Mouse (Mus musculus) intestine, embryonic 14.5 days (tissue): ENCODE measurements around the gene Esrrg. TPM values are rescaled to one million over a fixed set of nuclear protein-coding genes. Genes with fewer than 3 reads are reported as not detected.

ENCODE experiments used
- ATAC-seq: fragments of 200-750 bp; cut with Nextera tagmentation; replicated peaks from 2 replicates; pipeline ENCODE4 v1.8.0; 2017; ENCODE audit warnings: low read depth, moderate number of reproducible peaks, moderate TSS enrichment, moderate library complexity; ENCODE audit not compliant: low FRiP score, low TSS enrichment
- DNase-seq: peaks from one replicate; pipeline ENCODE4 v3.0.0-alpha.2; 2018; ENCODE audit warnings: low spot score
- H3K27ac ChIP-seq: fragments of 300-500 bp; sonication (generic); 2 replicates; pipeline ENCODE4 v1.5.1; 2014; ENCODE audit warnings: low read depth, mild to moderate bottlenecking, control low read depth
- H3K27me3 ChIP-seq: fragments of 300-500 bp; sonication (generic); replicated peaks from 2 replicates; pipeline ENCODE4 v1.6.1; 2014; ENCODE audit warnings: low read length, control low read depth; ENCODE audit not compliant: control insufficient read depth, insufficient read depth
- H3K36me3 ChIP-seq: fragments of 300-500 bp; sonication (generic); 2 replicates; pipeline ENCODE4 v1.6.1; 2014; ENCODE audit warnings: low read length, control low read depth; ENCODE audit not compliant: control insufficient read depth, insufficient read depth
- H3K4me1 ChIP-seq: fragments of 300-500 bp; sonication (generic); replicated peaks from 2 replicates; pipeline ENCODE4 v1.6.1; 2014; ENCODE audit warnings: low read length, control low read depth, mixed read lengths; ENCODE audit not compliant: control insufficient read depth, insufficient read depth
- H3K4me2 ChIP-seq: fragments of 300-500 bp; sonication (generic); 2 replicates; pipeline ENCODE4 v1.6.1; 2014; ENCODE audit warnings: low read length
- H3K4me3 ChIP-seq: fragments of 300-500 bp; sonication (generic); 2 replicates; pipeline ENCODE4 v1.5.1; 2014; ENCODE audit warnings: low read depth, low read length, control low read depth, mixed read lengths
- H3K9ac ChIP-seq: fragments of 300-500 bp; sonication (generic); 2 replicates; pipeline ENCODE4 v1.6.1; 2014; ENCODE audit warnings: mild to moderate bottlenecking, low read length
- H3K9me3 ChIP-seq: fragments of 300-500 bp; sonication (generic); 2 replicates; pipeline ENCODE4 v1.6.1; 2016; ENCODE audit warnings: low read length, control low read depth; ENCODE audit not compliant: control insufficient read depth
- WGBS: fragments of 180-500 bp; shearing (Covaris S2); extraction: QIAGEN DNeasy Blood & Tissue Kit; methylation state at CpG from one replicate; pipeline ENCODE4 v1.1.7; 2014; 5-methylcytosine and 5-hydroxymethylcytosine counted together
- polyA plus RNA-seq: library from polyadenylated mRNA; unstranded; fragments of >200 nt; fragmentation: Nextera tagmentation; extraction: Ambion mirVana; gene quantifications from 2 replicates; pipeline ENCODE4 v1.2.1, GENCODE M21; 2014

Esrrg gene
- polyA plus RNA-seq, 1 experiment from 2014 or later: 6.9 TPM

- no peaks in the 10 kb centered on the region for H3K9me3 ChIP-seq
Observed at GRCm38 (mm10) chr1:188140221-188140620, 531.6 kb downstream of the Esrrg start.

GRCm38 (mm10) chr1:188147381-188148156 lies 539.0 kb downstream of the Esrrg start:
- ATAC-seq (no peak), DNase-seq (no peak)
- Histone ChIP-seq H3K27me3 (no peaks in the 10 kb centered on the region), H3K27ac (no peak overlapping the region), H3K9me3 (no peaks in the 10 kb centered on the region), H3K4me3 (no peak overlapping the region), H3K9ac (no peak overlapping the region), H3K4me2 (no peak overlapping the region), H3K36me3 (no peaks in the 10 kb centered on the region), H3K4me1 (no peaks in the 10 kb centered on the region)
- WGBS: 79% methylated on average over 12 of the region's 12 CpGs

More at GRCm38 (mm10) chr1:188140221-188140620, 531.6 kb downstream of the Esrrg start:
- no peak for DNase-seq
- Histone ChIP-seq H3K4me1 (no peaks in the 10 kb centered on the region), H3K27me3 (no peaks in the 10 kb centered on the region), H3K4me2 (no peak overlapping the region), H3K27ac (no peak overlapping the region), H3K9ac (no peak overlapping the region), H3K36me3 (no peaks in the 10 kb centered on the region), H3K4me3 (no peak overlapping the region)
- WGBS: 62% methylated on average over 4 of the region's 4 CpGs
- no peak for ATAC-seq

- H3K9me3 ChIP-seq: no peaks in the 10 kb centered on the region
- no peaks in the 10 kb centered on the region for H3K36me3 ChIP-seq
- ATAC-seq (no peak), DNase-seq (no peak)
- H3K27ac ChIP-seq: no peak overlapping the region
- no peaks in the 10 kb centered on the region for H3K27me3 ChIP-seq
- H3K4me2 ChIP-seq: no peak overlapping the region
- H3K9ac ChIP-seq: no peak overlapping the region
- 90% methylated on average over 8 of the region's 8 CpGs for WGBS
- no peaks in the 10 kb centered on the region for H3K4me1 ChIP-seq
- no peak overlapping the region for H3K4me3 ChIP-seq
Observed at GRCm38 (mm10) chr1:188151066-188151465, 542.5 kb downstream of the Esrrg start.

DNA sequence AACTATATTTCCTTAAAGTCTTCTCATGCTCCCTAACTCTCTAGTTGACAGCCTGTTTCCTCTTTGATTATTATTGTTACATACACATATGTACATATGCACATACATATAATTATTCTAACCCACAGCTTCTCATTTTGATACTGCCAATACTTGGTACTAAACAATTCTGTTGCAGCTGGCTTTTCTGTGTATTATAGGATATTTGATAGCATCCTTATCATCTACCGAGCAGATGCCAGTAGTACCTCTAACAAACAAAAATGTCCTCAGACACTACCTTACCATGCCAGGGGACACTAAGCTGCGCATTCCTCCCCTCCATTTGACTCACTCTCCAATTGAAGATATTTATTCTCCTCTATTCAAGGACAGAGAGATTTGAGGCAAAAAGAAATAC lies 543.4 kb downstream of the Esrrg start:
- peak; percentile 9 for DNase-seq

DNA sequence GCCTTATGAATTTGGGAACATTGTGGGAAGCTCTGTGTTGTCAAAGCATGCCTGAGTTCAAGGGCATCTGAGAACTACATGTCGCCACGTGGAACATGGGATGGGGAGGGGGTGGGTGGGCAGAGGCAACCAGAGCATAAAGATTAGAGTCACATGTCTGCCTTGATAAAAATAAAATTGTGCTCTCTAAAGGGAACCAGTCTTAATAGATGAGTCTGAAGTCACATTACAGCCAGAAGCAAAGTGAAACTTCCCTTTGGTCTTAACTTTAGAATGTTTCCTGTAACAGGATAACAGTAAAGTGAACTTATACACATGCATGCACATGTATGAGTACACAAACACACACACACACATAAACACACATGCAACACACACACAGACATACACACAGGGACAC lies 545.1 kb downstream of the Esrrg start:
- Histone ChIP-seq H3K27ac (no peak overlapping the region), H3K4me2 (no peak overlapping the region), H3K27me3 (no peaks in the 10 kb centered on the region), H3K4me3 (no peak overlapping the region), H3K4me1 (no peaks in the 10 kb centered on the region), H3K36me3 (no peaks in the 10 kb centered on the region), H3K9me3 (no peaks in the 10 kb centered on the region), H3K9ac (no peak overlapping the region)
- ATAC-seq: no peak
- 92% methylated on average over 2 of the region's 2 CpGs for WGBS
- no peak for DNase-seq

More for the DNA sequence above, 543.4 kb downstream of the Esrrg start:
- Histone ChIP-seq H3K9me3 (no peaks in the 10 kb centered on the region), H3K36me3 (no peaks in the 10 kb centered on the region), H3K4me1 (no peaks in the 10 kb centered on the region), H3K27ac (no peak overlapping the region), H3K4me2 (no peak overlapping the region), H3K9ac (no peak overlapping the region), H3K27me3 (no peaks in the 10 kb centered on the region), H3K4me3 (no peak overlapping the region)
- WGBS: 95% methylated on average over 2 of the region's 2 CpGs
- no peak for ATAC-seq

- H3K4me1 ChIP-seq: no peaks in the 10 kb centered on the region
- no peak overlapping the region for H3K9ac ChIP-seq
- H3K9me3 ChIP-seq: no peaks in the 10 kb centered on the region
- ATAC-seq: no peak
- no peak overlapping the region for H3K27ac ChIP-seq
- peak; percentile 46 for DNase-seq
- 68% methylated on average over 14 of the region's 14 CpGs for WGBS
- no peak overlapping the region for H3K4me2 ChIP-seq
- H3K36me3 ChIP-seq: no peaks in the 10 kb centered on the region
- no peak overlapping the region for H3K4me3 ChIP-seq
- H3K27me3 ChIP-seq: no peaks in the 10 kb centered on the region
Observed at GRCm38 (mm10) chr1:188154466-188155110, 546.0 kb downstream of the Esrrg start.

DNA sequence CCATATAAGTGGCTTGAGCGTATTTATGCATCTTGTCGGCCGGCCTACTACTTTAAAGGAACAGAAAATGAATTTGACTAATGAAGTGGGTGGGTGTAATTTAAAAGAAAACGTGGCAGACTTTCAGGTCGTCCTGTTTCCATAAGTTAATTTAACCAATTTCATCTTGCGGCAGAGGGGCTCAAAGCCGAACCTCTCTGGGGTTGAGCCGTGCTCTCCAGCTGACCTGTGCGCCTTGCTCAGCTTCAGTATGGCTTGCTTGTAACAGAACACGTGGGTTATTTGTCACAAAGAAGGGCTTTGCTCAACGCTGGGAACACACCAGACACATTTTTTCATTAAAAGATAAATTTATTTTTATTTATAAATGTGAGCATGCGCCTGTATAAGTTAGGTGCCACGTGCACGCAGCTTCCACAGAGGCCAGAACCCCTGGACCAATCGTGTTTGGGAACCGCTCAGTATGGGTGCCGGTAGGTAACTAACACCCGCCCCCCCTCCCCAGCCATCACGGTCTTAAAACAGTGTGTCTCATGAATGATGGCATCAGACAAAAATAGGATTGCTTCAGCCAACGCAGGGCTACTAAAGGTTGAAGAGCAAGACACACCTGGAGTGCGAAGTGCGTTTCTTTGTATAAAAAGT lies 546.7 kb downstream of the Esrrg start:
- Histone ChIP-seq H3K9me3 (no peaks in the 10 kb centered on the region), H3K4me2 (no peak overlapping the region), H3K4me1 (no peaks in the 10 kb centered on the region), H3K27ac (no peak overlapping the region), H3K9ac (no peak overlapping the region), H3K36me3 (no peaks in the 10 kb centered on the region), H3K4me3 (no peak overlapping the region), H3K27me3 (no peaks in the 10 kb centered on the region)
- WGBS: 88% methylated on average over 22 of the region's 22 CpGs
- no peak for ATAC-seq
- peak; percentile 33 for DNase-seq

GRCm38 (mm10) chr1:188156520-188156919 lies 547.9 kb downstream of the Esrrg start:
- no peak for DNase-seq
- H3K36me3 ChIP-seq: no peaks in the 10 kb centered on the region
- no peaks in the 10 kb centered on the region for H3K9me3 ChIP-seq
- H3K4me3 ChIP-seq: no peak overlapping the region
- whole genome bisulfite sequencing: 97% methylated on average over 5 of the region's 5 CpGs
- H3K4me1 ChIP-seq: no peaks in the 10 kb centered on the region
- H3K9ac ChIP-seq: no peak overlapping the region
- H3K4me2 ChIP-seq: no peak overlapping the region
- no peaks in the 10 kb centered on the region for H3K27me3 ChIP-seq
- no peak for ATAC-seq
- H3K27ac ChIP-seq: no peak overlapping the region
